Mouse (Mus musculus) erythroblast, adult 5-6 weeks (primary cell): Measurements from ENCODE around the gene Tnp2. TPM values are rescaled to one million over a fixed set of nuclear protein-coding genes. Genes with fewer than 3 reads are reported as not detected.

Experiments used
- ATAC-seq: replicated peaks from 2 replicates; pipeline ENCODE4 v1.8.0; 2016; ENCODE audit warnings: moderate number of reproducible peaks, mild to moderate bottlenecking, moderate TSS enrichment, inconsistent platforms; ENCODE audit not compliant: poor library complexity, low FRiP score, severe bottlenecking
- total RNA-seq, 2 experiments: library from RNA; stranded (forward) in 1 of 2; stranded (reverse) in 1 of 2; fragments of 150-400 nt in 1 of 2; fragments of 200-764, 138-1000 nt in 1 of 2; gene quantifications; 2 replicates each; pipeline versions ENCODE4 v1.2.3 to v1.2.4; 2015 to 2017; ENCODE audit warnings: low replicate concordance in 2 of 2

Gene Tnp2
- total RNA-seq, 2 experiments from 2014 or later, result not detected

GRCm38 (mm10) chr16:10771769-10772510 lies 16.5 kb downstream of the Tnp2 start:
- no peak for ATAC-seq

GRCm38 (mm10) chr16:10770531-10771325 lies 17.7 kb downstream of the Tnp2 start:
- no peak for ATAC-seq

- ATAC-seq, result no peak
Measured at GRCm38 (mm10) chr16:10769661-10770060, 18.8 kb downstream of the Tnp2 start.

GRCm38 (mm10) chr16:10768821-10769220 lies 19.6 kb downstream of the Tnp2 start:
- no peak for ATAC-seq

- peak; percentile 81 for ATAC-seq
Measured at GRCm38 (mm10) chr16:10767158-10767557, 21.3 kb downstream of the Tnp2 start.

- no peak for ATAC-seq
Measured at GRCm38 (mm10) chr16:10764323-10764722, 24.1 kb downstream of the Tnp2 start.

- ATAC-seq, result no peak
Measured at GRCm38 (mm10) chr16:10763540-10764264, 24.8 kb downstream of the Tnp2 start.

- ATAC-seq, result no peak
Measured at GRCm38 (mm10) chr16:10762569-10763180, 25.8 kb downstream of the Tnp2 start.

GRCm38 (mm10) chr16:10761182-10761581 lies 27.3 kb downstream of the Tnp2 start:
- no peak for ATAC-seq

- ATAC-seq, result no peak
Measured at GRCm38 (mm10) chr16:10756168-10756567, 32.3 kb downstream of the Tnp2 start.

- no peak for ATAC-seq
Measured at GRCm38 (mm10) chr16:10754521-10755296, 33.8 kb downstream of the Tnp2 start.

- no peak for ATAC-seq
Measured at GRCm38 (mm10) chr16:10749824-10750223, 38.6 kb downstream of the Tnp2 start.

- no peak for ATAC-seq
Measured at GRCm38 (mm10) chr16:10749226-10749625, 39.2 kb downstream of the Tnp2 start.

- ATAC-seq, result no peak
Measured at GRCm38 (mm10) chr16:10741082-10741481, 47.4 kb downstream of the Tnp2 start.

GRCm38 (mm10) chr16:10739854-10740398 lies 48.5 kb downstream of the Tnp2 start:
- ATAC-seq, result no peak

GRCm38 (mm10) chr16:10738866-10739265 lies 49.6 kb downstream of the Tnp2 start:
- ATAC-seq, result no peak
